Mouse (Mus musculus) stomach, postnatal 0 days (tissue): ENCODE results near the gene Rnd2. TPM values are rescaled to one million over a fixed set of nuclear protein-coding genes. Genes with fewer than 3 reads are reported as not detected.
"Not testable (repeated sequence)": the region's sequence is repeated elsewhere in the genome, so short reads cannot be mapped to it uniquely, and the experiment has no call there.

ENCODE experiments used
- ATAC-seq: fragments of 200-750 bp; cut with Nextera tagmentation; 2 replicates; pipeline ENCODE4 v1.8.0; 2017; ENCODE audit not compliant: low FRiP score, low TSS enrichment
- DNase-seq: peaks from one replicate; pipeline ENCODE4 v3.0.0-alpha.2; 2016; ENCODE audit warnings: low spot score
- H3K27ac ChIP-seq: fragments of 300-500 bp; sonication (generic); replicated peaks from 2 replicates; pipeline ENCODE4 v1.5.1; 2014; ENCODE audit warnings: mild to moderate bottlenecking, control low read depth
- H3K27me3 ChIP-seq: fragments of 300-500 bp; sonication (generic); 2 replicates; pipeline ENCODE4 v1.6.1; 2014; ENCODE audit warnings: low read length; ENCODE audit not compliant: control insufficient read depth, insufficient read depth
- H3K36me3 ChIP-seq: fragments of 300-500 bp; sonication (generic); 2 replicates; pipeline ENCODE4 v1.6.1; 2014; ENCODE audit warnings: low read length, mixed read lengths; ENCODE audit not compliant: control insufficient read depth, insufficient read depth
- H3K4me1 ChIP-seq: fragments of 300-500 bp; sonication (generic); replicated peaks from 2 replicates; pipeline ENCODE4 v1.6.1; 2014; ENCODE audit warnings: antibody characterized with exemption; ENCODE audit not compliant: control insufficient read depth, insufficient read depth
- H3K4me2 ChIP-seq: fragments of 300-500 bp; sonication (generic); replicated peaks from 2 replicates; pipeline ENCODE4 v1.6.1; 2014; ENCODE audit warnings: low read depth, mild to moderate bottlenecking, control low read depth, moderate library complexity
- H3K4me3 ChIP-seq: fragments of 300-500 bp; sonication (generic); 2 replicates; pipeline ENCODE4 v1.5.1; 2014; ENCODE audit warnings: low read depth, low read length, control low read depth
- H3K9ac ChIP-seq: fragments of 300-500 bp; sonication (generic); 2 replicates; pipeline ENCODE4 v1.6.1; 2014; ENCODE audit warnings: mild to moderate bottlenecking, low read length, control low read depth, mixed read lengths
- H3K9me3 ChIP-seq: fragments of 300-500 bp; sonication (generic); 2 replicates; pipeline ENCODE4 v1.6.1; 2016; ENCODE audit warnings: low read length; ENCODE audit not compliant: control insufficient read depth
- CTCF ChIP-seq: IDR thresholded peaks from 2 replicates; pipeline ENCODE4 v1.5.1; 2016; ENCODE audit warnings: antibody characterized with exemption, low read depth, mild to moderate bottlenecking, moderate library complexity
- EP300 ChIP-seq: optimal IDR thresholded peaks from 2 replicates; pipeline ENCODE3; 2016; ENCODE audit warnings: antibody characterized with exemption
- WGBS: fragments of 180-500 bp; shearing (Covaris S2); extraction: QIAGEN DNeasy Blood & Tissue Kit; methylation state at CpG from one replicate; pipeline ENCODE4 v1.1.7; 2014; 5-methylcytosine and 5-hydroxymethylcytosine counted together
- polyA plus RNA-seq: library from polyadenylated mRNA; unstranded; fragments of >200 nt; fragmentation: Nextera tagmentation; extraction: Ambion mirVana; gene quantifications from 2 replicates; pipeline ENCODE4 v1.2.1, GENCODE M21; 2015

Rnd2 gene
- polyA plus RNA-seq, 1 experiment from 2014 or later: 15.3 TPM

- Histone ChIP-seq H3K27me3 (no peaks in the 10 kb centered on the region), H3K36me3 (peaks cover 11% of the 10 kb centered on the region), H3K4me1 (0 out of 2 replicates have a peak, but pooled peaks cover 2% of the 10 kb centered on the region), H3K4me3 (peak overlapping the region; percentile 53), H3K9me3 (no peaks in the 10 kb centered on the region), H3K27ac (peak overlapping the region; percentile 93), H3K9ac (peak overlapping the region; percentile 72), H3K4me2 (peak overlapping the region; percentile 70)
- WGBS: 59% methylated on average over 4 of the region's 4 CpGs
- 0 out of 2 replicates have a peak, but pooled peaks have one; percentile 11 for ATAC-seq
- no peak for TF ChIP-seq CTCF
- DNase-seq: no peak
Observed at GRCm38 (mm10) chr11:101448899-101449298, 15.9 kb upstream of the Rnd2 start.

DNA sequence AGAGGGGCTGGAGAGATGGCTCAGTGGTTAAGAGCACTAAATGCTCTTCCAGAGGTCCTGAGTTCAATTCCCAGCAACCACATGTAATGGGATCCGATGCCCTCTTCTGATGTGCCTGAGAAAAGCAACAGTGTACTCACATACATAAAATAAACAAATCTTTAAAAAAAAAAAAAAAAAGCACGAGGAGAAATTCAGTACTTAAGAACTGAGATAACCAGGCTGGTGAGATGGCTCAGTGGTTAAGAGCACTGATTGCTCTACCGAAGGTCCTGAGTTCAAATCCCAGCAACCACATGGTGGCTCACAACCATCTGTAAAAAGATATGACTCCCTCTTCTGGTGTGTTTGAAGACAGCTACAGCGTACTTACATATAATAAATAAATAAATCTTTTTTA is 15.2 kb upstream of the Rnd2 start:
- H3K27me3 ChIP-seq, H3K27ac ChIP-seq, H3K36me3 ChIP-seq, ATAC-seq, H3K4me3 ChIP-seq, DNase-seq, H3K9ac ChIP-seq, H3K4me2 ChIP-seq, H3K9me3 ChIP-seq, H3K4me1 ChIP-seq: not testable (repeated sequence)
- WGBS: 71% methylated on average over 4 of the region's 4 CpGs

DNA sequence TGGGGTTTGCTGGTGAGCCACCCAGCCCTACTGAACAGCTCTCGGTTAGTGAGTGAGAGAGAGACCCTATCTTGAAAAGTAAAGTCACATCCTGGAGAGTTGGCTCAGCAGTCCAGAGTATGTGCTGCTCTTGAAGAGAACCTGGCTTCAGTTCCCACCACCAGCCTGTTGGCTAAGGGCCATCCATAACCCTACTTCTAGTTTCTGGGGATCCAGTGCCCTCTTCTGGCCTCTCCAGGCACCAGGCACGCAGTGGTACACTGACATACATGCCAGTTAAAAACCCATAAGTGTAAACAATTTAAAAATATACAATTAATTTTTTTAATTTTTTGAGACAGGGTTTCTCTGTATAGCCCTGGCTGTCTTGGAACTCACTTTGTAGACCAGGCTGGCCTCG is 14.4 kb upstream of the Rnd2 start:
- H3K36me3 ChIP-seq: no peaks in the 10 kb centered on the region
- ATAC-seq (no peak), DNase-seq (no peak)
- H3K4me3 ChIP-seq: no peak overlapping the region
- no peaks in the 10 kb centered on the region for H3K27me3 ChIP-seq
- no peaks in the 10 kb centered on the region for H3K9me3 ChIP-seq
- H3K9ac ChIP-seq: no peak overlapping the region
- H3K27ac ChIP-seq: no peak overlapping the region
- WGBS: 81% methylated on average over 3 of the region's 3 CpGs
- 0 out of 2 replicates have a peak, but pooled peaks cover 4% of the 10 kb centered on the region for H3K4me1 ChIP-seq
- no peak overlapping the region for H3K4me2 ChIP-seq
- TF ChIP-seq CTCF (peak; percentile 51), EP300 (no peak)

GRCm38 (mm10) chr11:101451536-101451935 is 13.3 kb upstream of the Rnd2 start:
- Histone ChIP-seq H3K4me2 (no peak overlapping the region), H3K4me3 (no peak overlapping the region), H3K4me1 (0 out of 2 replicates have a peak, but pooled peaks cover 4% of the 10 kb centered on the region), H3K27ac (no peak overlapping the region), H3K9ac (no peak overlapping the region), H3K9me3 (no peaks in the 10 kb centered on the region), H3K36me3 (no peaks in the 10 kb centered on the region), H3K27me3 (no peaks in the 10 kb centered on the region)
- 85% methylated on average over 10 of the region's 10 CpGs for WGBS
- 0 out of 2 replicates have a peak, but pooled peaks have one; percentile 6 for ATAC-seq
- TF ChIP-seq EP300 (no peak), CTCF (no peak)
- no peak for DNase-seq

DNA sequence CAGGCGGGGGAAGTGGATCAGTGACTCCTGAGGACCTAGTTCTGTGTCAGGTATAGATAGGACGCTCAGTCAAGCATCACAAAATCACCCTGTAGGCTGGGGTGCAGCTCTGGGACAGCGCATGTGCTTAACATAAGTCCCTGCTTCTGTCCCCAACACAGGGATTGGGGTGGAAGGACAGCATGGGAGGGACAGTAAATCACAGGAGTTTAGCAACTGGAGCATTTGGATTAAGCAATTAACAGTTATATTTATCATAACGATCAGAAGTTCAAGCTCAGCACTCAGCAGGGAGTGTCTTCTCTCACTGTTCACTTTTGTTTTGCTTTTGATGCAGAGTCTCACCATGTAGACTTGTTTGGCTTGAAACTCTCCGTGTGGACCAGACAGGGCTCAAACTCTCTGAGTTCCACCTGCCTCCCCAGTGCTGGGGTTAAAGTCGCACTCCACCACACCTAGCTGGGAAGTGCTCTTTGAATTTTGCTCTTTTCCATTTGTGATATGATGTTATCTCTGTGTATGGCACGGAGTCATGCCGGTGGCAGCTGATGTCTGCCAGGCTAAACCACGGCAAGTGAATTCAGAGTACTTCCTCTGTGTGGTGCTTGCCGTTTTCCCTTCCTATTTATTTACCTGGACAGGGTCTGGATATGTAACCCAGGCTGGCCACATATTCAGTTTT is 12.6 kb upstream of the Rnd2 start:
- no peaks in the 10 kb centered on the region for H3K9me3 ChIP-seq
- no peak overlapping the region for H3K27ac ChIP-seq
- TF ChIP-seq EP300 (no peak), CTCF (no peak)
- H3K27me3 ChIP-seq: no peaks in the 10 kb centered on the region
- H3K4me3 ChIP-seq: no peak overlapping the region
- H3K4me1 ChIP-seq: 0 out of 2 replicates have a peak, but pooled peaks cover 4% of the 10 kb centered on the region
- ATAC-seq (no peak), DNase-seq (no peak)
- H3K36me3 ChIP-seq: peaks cover 4% of the 10 kb centered on the region; the same call in 1 of the 2 replicates
- 58% methylated on average over 10 of the region's 10 CpGs for WGBS
- H3K4me2 ChIP-seq: no peak overlapping the region
- H3K9ac ChIP-seq: no peak overlapping the region

- DNase-seq (peak; percentile 59), ATAC-seq (peak; percentile 34; the same call in 1 of the 2 replicates)
- no peak for TF ChIP-seq CTCF
- no peak for TF ChIP-seq EP300
- H3K9me3 ChIP-seq: no peaks in the 10 kb centered on the region
- no peaks in the 10 kb centered on the region for H3K27me3 ChIP-seq
- H3K4me2 ChIP-seq: no peak overlapping the region
- peaks cover 15% of the 10 kb centered on the region for H3K36me3 ChIP-seq
- H3K27ac ChIP-seq: no peak overlapping the region
- 0 out of 2 replicates have a peak, but pooled peaks cover 2% of the 10 kb centered on the region for H3K4me1 ChIP-seq
- H3K9ac ChIP-seq: no peak overlapping the region
- WGBS: 53% methylated on average over 6 of the region's 6 CpGs
- H3K4me3 ChIP-seq: no peak overlapping the region
Observed at GRCm38 (mm10) chr11:101454702-101455101, 10.1 kb upstream of the Rnd2 start.
